Mouse (Mus musculus) thymus, postnatal 25 days (tissue): ENCODE results near the gene Clec16a.
A peak's percentile ranks its signal among the peaks of the same experiment; 100 is the strongest.

Experiments
- DNase-seq: peaks from one replicate; pipeline ENCODE4 v3.0.0; 2022

Clec16a gene

DNA sequence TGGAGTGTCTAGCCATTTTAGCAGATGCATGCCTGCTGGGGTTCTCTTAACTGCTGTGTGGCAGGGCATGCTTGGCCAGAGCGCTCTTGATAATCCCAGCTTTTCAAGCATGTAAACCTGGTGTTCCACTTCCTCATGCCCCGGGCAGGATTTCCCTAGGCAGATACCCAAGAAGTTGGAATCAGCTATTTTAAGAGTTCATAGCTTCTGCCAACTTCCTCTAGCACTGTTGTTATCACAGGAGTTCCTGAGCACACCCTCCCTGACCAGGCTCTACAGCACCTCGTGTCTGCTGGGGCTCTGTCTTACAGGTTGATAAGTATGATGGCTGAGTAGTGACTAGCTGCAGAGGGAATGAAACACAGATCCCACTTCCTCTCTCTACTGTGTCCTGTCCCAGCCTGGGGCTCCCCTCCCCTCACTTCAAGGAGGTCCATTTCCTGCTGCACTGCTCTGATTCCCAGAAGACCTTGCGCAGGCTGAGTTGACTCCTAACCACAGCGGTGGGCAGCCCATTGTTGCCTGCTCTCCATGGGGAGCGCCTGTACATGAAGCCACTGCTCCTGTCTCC is 144.7 kb downstream of the Clec16a start:
- peak; percentile 82 for DNase-seq

DNA sequence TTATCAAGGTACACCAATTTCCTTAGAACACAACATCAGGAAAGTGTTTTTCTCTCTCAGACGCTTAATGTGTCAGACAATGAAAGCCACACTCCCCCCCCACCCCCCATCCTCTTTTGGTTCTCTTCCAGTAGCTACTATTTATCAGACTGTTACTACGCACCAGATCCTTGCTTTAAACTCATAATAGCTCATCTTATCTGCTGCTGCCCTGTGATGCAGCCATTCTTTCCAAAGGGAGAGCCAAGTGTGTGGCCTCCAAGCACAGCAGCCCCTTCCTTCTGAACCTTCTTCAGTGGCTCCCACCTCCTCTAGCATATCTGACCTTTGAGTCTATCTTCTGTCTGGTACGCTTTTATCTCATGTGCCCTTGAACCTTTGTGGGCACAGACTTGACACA is 145.3 kb downstream of the Clec16a start:
- no peak for DNase-seq

DNA sequence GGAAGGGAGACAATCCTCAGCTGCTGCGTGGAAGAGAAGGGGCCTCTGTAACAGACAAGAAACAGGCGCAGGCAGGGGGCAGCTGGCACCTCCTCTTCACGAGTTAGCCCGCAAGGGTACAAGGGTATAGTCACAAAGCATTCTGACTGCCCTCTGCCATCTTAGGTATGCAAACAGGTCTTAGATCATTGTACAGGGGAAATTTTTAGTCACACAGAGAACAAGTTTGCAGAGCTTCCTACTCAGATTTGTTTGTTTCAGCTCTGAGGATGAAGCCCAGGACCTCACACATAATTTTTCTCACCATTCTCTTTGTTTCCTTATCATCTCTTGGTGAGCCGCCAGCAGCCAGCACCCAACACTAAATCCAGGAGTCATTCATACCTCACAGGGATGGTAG is 146.6 kb downstream of the Clec16a start:
- no peak for DNase-seq

DNA sequence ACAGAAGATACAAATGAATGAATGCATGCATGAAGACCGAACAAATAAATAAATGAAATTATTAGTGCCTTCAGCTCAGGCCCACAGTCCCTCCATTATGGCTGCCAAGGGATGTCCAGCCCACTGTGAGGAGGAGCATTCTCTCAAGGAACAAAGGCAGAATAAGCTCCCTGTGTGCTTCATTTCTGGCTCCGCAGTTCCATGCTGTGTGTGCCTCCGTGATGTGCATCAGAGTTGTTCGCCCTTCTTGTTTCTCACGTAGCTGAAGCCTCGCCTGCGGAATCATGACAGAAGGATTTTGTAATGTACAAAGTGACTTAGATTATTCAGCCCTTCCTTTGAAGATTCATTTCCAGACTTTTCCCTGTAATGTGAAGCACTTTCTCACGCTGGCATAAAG is 147.7 kb downstream of the Clec16a start:
- no peak for DNase-seq

DNA sequence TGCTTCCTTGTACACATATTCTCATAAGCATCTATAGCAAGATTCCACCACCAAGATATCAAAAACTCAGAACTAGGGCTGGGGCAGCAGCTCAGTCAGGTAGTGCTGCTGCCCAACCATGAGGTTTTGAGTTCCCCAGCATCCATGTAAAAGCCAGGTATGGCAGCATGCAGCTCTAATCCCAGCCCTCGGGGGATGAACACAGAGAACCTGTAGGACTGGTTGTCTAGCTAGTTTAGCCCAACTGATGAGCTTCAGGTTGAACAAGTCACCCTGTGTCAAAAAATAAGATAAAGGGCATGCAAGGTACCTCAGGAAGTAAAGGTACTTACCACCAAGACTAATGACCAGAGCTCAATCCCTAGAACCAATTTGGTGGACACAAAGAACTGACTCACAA is 148.3 kb downstream of the Clec16a start:
- DNase-seq = no peak

DNA sequence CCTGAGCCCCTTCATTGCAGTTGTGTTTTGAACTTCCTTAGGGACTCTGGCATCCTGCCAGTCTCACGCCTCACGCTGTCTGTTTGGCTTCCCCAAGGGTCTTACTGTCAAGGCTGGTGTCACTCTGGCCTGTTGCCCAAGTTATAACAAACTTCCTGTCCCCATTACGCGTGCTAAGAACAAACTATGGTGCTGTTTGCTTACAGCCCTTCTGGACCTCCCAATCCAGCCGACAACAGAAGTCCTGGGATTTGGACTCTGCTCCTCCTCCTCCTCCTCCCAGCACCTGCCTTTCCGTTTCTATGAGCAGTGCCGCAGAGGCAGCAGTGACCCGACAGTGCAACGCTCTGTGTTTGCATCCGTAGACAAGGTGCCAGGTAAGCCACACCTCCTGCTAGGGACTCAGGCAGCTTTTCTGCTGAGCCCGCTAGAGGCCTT is 149.3 kb downstream of the Clec16a start:
- peak; percentile 45 for DNase-seq

DNA sequence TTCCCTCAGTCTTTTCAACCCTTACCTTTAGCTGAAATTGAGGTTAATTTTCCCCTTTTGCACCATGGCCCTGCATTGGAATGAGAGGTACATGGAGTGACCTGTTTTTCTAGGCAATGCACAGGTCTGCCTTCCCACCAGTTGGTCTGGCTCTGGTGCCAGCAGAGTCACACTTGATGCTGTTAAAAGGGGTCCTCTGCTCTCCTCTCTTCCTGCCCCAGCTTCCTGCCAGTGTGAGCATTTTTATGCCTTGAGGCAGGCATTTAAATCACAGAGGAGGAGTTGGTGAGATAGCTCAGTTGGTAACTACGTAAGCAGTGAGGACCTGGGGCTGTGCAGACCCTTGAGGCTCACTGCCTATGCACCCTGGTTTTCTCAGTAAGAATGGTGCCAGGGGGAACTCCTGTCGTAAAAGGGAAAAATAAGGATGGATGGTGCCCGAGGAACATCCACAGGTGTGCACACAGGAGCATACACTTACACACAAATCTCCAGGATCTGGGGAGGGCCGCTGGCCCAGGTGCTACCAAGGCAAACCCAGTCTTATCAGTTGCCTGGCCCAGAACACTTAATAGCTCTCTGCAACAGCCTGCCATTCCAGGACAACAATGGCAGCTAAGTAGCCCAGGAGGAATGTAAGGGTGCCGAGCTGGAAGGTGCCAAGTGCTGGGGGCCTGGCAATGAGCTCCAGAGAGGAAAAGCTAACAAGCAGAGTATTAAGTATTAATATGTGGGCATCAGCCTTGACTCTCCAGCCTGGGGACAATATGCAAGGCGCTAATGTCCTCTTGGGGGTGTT is 152.9 kb downstream of the Clec16a start:
- DNase-seq = peak; percentile 63

DNA sequence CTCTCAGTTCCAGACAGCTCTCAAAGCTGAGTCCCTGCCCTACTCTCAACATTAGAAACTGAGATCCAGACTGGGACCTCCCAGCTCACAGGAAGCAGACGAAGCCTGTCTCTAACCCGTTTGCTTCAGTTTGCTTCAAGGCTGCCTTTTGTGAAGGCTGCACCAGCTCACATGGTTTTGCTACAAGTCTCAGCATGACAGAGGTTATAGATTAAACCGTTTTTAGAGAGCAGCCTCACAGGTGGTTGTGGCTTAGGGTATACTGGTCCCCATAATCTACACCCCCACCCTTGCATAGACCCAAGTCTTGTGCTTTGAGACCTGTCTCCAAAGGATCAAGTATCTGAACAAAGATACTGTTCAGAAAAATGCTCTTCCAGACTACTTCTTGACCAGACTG is 154.2 kb downstream of the Clec16a start:
- peak; percentile 76 for DNase-seq

DNA sequence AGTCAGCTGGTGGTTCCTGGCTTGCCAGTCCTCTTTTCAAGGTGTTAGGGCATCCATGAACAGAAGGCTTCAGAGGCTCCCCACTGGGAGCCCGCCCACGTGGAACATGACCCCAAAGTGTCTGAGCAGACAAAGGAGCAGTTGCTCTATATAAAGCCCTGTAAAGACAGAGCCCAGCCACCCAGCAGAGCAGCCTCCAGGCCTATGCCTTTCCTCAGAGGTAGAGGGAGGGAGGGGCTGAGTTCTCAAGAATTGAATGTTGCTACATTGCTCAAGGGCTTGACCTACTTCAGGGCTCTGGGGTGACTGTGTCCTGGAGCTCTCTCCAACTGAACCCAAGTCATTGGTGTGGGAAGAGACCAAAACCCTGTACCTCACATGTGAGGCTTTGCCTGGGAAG is 155.0 kb downstream of the Clec16a start:
- peak; percentile 79 for DNase-seq

DNA sequence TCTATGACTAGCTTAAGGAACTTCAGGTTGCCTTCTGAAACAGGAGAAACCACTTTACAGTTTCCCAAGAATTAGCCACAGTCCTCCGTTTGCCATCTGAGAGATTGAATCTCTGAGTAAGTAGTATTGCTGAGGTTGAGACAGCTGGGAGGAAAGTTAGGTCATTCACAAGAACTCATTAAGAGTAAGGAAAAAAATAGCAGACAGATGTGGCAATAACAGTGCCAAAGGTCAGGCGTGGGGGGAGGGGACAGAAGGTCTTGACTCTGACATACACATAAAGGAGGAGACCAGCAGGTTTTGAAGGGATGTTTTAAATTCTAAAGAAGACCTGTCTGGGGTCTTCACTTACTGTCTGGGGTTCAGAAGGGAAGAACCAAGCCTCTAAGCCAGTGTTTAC is 157.3 kb downstream of the Clec16a start:
- DNase-seq = peak; percentile 50

DNA sequence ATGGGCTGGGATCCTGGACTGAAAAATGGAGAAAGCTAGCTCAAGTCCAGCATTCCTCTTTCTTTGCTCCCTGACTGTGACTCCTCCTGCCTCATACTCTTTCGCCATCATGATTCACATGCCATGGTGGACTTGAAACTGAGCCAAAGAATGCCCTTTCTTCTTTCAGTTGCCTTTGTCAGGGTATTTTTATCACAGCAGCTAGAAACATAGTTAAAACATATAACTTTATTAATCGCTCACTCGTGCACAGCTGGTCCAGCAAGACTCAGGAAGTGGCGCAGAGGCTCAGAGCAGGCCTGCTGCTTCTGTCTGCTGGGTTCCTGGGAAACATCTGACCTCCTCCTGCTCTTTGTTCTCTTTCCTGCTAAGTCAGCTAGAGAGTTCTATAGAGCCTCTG is 158.8 kb downstream of the Clec16a start:
- peak; percentile 50 for DNase-seq

DNA sequence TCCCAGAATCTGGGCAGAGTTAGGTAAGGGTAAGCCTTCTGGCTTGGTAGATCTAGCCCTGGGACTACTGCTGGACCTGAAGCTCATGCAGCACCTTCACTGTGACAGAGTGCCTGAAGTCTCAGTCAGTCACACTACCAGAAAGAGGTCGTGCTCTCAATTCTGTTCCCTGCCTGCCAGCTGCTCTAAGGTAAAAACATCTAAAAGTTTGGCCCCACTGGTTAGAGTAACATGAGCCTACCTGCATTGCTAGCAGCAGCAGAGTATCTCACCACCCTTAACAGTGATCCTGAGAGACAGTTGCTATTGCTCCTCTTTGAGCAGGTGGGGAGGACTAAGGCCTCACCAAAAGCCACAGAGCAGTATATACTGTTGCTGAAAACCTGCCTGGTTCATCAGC is 160.3 kb downstream of the Clec16a start:
- peak; percentile 54 for DNase-seq

DNA sequence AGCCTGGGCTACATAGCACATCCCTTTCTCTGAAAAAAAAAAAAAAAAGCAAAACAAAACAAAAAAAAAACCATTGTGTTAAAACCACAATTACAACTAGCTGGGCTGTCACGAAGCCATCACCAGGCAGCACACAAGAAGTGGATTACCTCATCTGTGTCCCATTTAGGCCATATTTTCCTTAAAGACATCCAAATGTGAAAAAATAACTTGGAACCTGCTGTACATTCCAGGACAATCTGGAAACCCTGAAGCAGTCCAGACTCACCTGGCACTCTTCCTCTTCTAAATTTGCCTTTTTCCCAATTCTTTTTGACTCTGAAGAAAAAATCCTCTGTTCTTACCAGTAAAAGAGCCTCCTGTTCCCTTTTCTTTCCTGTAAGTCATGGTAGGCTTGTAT is 166.4 kb downstream of the Clec16a start:
- DNase-seq = no peak

DNA sequence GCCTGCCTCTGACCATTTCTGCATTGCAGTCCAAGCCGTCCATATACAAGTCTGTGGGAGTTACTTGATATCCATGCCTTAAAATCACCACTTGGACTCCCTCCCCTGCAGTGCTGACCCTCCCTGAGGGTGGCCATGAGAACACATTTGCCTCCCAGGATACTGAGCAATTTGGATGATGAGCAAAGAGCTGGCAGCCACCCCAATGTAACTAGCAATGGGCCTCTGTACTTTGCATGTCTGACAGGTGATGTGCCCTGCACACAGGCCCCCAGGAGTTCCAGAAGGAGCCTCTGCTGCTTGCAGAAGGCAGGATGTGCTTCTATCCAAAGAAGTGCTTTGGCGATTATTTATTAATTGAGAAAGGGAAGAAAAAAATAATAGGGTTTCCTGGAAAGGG is 167.9 kb downstream of the Clec16a start:
- DNase-seq = no peak

DNA sequence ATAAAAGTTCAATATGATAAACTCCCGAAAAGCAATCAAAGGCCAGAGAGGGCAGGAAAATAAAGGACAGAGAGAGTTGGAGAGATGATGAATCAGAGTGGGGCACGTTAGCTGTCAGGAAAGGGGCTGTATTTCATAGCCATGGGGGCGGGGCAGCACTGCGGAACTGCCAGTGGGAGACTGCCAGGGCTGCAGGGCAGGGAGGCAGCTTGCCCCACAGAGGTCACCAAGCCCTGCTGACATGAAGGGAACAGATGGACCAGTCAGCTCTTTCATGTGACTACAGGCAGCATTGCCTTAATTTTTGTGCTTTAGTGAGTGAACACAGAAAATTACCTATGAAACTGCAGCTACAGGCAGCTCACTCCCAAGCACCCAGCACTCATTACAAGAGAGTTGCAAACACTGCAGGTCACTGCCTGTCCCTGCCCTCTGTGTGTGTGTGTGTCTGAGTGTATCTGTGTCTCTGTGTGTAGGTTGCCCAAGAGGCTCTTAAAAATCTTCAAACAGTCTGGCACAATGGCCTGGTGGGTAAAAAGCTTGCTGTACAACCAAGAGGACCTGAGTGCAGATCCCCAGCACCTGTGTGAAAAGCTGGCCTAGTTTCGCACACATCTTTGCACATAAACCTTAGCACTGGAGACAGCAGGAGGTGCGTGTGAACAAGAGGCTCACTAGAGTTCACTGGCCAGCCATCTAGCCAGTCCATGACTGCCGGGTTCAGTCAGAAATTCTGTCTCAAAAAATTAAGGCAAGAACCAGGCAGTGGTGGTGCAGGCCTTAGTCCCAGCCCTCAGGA is 168.5 kb downstream of the Clec16a start:
- peak; percentile 84 for DNase-seq

DNA sequence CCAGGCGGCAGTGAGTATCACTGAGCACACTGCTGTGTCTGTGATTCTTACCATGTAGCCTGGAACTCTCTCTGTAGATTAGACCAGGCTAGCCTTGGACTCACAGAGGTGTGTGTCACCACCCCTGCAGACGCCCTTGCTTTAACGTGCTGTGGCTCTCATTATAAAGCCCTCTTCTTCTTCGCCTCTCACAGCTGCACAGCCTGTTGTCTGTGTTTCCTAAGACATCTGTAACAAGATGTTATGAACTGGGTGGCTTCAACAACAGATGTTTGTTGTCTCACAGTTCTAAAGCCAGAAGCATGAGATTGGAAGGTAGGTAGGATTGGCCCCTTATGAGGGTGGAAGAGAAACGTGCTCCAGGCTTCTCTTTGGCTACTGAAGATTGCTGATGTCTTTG is 170.1 kb downstream of the Clec16a start:
- peak; percentile 61 for DNase-seq

DNA sequence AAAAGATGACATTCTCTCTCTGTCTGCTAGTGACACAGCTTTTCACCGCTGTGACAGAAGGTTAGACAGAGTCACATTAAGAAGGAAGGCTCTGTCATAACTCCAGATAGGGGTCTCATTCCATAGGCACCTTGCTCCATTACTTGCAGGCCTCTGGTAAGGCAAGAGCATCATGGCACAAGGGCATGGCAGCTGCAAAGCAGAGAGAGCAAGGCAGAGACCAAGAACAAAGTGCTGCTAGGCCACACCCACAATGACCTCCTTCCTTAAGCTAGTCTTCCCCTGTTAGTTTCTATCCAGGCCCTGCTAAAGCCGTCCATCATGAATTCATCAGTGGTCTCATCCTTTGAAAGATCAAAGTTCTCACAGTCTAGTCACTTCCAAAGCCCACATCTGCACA is 170.5 kb downstream of the Clec16a start:
- DNase-seq = peak; percentile 56

DNA sequence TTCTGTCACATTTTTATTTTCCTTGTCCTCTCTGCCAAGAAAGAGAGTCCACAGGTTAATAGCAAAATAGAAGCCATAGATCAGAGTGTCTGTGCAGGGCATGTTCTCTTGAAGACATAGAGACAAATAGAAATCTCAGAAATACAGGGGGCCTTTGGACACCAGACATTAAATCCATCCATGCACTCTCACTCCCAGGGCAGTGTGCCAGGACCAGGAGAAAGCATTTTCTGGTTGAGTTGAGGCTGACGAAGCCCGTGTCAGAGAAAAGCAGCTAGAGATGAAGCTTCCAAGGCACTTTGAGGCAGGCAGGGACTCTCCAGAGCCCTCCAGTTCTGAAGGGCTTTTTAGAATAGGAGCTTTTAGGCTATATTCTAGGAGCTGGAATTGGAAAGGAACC is 171.6 kb downstream of the Clec16a start:
- no peak for DNase-seq

DNA sequence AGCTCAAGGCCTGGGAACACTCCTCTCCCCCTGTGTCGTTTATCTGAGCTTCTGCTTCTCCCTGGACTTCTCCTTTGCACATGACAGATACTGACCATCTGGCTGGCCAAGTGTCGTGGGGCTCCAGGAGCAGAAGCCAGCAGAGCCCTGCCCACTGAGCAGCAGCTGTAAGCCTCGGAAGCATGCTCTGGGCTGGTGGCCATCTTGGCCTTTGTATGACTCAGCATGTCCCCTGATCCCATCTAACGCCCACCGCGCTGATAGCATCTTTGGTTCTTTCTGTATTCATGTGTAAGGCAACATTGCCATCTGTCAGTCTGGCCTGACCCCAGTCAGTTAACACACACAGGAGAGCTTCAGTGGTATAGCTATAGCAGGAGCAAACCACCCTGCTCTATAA is 174.8 kb downstream of the Clec16a start:
- DNase-seq = no peak

DNA sequence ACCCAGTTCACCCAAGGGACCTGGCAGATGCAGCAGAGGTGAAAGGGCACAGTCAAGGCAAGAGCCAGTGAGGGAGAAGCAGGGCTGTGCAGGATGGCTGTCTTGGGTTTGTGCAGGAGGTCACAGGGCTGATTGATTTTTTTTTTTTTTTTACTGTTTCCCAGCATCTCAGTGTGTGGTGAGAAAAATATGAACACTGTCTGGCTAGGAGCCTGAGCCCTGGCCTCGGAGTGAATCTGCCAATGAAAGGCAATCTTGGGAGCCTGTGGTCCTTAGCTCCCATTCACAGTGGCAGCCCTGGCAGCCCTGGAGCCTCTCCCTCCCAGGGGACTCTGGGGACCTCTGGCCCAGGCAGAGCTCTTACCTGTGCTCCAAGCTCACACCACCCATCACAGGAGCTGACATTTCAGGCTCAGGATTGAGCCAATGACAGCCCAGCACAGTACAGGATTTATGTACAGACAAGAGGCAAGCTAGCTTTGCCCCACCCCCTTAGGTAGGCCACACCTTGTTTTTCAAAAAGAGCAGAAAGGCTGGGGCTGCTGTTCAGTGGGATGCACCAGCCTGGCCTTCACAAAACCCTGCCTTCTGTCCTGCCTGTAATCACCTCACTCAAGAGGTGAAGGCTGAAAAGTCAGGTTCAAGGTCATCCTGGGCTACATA is 177.9 kb downstream of the Clec16a start:
- DNase-seq = no peak

DNA sequence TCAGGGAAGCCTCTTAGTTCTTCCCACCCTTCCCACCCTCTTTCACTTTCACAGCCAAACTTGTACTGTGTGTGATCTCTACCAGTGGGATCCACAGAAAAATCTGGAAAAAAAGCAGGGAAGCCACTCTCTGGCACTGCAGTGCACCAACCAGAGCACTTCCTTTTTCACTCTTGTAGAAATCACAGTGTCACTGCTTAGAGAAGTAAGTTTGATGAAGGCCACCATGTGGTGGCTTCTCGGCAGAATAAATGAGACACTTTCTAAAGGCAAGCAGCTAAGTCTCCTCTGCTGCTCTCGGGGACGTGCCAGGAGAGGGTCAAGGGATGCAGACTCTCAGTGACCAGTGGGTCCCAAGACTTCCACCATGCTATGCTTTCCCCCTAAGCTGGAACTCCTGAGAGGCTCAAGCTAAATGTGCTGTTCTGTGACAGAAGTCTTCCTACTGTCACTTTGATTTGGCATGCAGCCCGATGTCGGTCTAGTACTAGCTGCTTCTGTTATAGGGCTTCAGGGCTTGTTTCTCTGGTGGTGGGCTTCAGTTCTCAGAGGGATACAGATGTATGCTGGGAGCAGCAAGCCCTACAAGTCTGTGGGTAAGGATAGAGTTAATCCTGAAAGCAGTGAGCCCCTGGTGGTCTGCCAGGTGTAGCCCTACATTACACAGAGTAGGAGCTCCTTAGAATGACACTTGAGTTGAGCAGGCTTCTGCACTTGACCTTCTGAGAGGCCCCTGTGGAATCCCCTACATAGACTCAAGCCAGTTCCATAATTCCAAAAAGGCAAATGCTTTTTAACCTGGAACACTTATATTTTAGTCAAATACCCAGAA is 178.9 kb downstream of the Clec16a start:
- no peak for DNase-seq

DNA sequence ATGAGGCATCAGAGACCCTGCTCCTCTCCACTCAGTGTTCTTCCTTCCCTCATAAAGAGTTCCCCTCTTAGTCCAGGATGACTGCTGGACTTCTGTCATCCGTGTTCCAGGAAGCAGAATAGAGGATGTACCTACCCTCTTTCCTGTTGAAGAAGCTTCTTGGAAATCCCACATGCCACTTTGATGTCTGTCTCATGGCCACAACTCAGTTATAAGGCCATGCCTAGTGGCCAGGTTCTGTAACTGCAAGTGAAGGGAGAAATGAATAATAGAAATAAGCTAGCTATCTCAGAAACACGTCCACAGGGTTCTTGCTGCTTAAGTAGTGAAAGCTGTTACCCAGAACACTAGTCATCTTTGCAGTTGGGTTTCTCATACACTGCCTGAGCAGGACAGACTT is 180.0 kb downstream of the Clec16a start:
- DNase-seq = no peak

DNA sequence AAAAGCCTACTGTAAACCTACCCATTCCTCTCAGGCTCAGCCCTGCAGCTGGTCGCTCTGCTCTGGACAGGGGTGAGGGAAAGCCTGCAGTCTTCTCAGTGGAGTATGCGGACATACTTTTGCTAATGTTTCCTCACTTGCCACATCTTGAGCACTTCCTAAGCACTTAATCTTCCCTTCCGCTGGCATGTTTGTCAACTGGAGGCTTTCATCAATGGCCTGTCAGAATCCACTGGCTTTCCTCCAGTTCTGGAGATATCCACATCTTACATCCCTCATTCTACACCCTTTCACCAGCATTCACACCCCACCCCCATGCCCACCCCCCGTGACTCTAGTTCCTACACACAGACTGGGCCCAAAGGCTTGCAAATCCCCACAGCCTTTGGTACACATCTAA is 182.5 kb downstream of the Clec16a start:
- DNase-seq = no peak
